Comparison of ENCODE assay signal across 18 mouse cellular contexts in the genomic region with DNA sequence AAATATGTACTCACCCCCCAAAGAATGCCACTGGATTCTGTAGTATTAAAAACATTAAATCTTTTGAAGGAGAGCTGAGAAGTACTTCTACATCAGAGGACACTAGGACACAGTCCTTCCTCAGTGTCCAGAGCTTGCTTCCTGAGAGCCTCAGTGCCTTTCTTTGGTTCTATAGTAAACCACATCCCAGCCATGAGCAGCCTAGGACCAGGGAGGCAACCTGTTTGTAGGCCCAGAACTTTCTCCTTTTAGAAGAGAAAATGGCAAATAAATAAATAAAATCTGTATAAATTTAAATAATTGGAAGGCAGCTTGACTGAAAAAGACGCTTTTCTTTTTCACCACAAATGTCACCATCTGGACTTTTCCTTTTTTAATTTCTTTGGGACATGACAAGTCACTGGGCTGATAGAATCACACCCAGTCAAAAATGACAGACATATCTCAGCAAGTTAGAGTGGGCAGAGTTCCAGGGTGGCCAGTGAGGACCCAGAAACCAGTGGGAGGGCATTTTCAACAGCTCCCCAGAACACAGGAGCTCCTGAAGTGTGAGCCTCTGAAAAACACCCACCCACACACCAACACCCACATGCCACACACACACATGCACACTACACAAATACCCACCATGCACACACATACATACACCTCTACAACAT.
DNase-seq lines count a peak whose midpoint lies in the region; ATAC-seq and TF ChIP-seq lines count a peak whose summit lies in the region.
"Had no signal": no experiment of that assay in that cellular context is flagged by ENCODE, and none has a peak within 500 bp of the region (broad histone marks: within the 10 kb centered on the region; RNA-seq: fewer than 3 reads in every experiment).

No protein-coding gene starts in this region.

- 56% methylated on average over 1 of the region's 1 CpGs for WGBS in forebrain, embryonic 16.5 days

- no peak overlapping the region for H3K27ac ChIP-seq in forebrain, embryonic 16.5 days (ENCODE audit: low read length)
- H3K27ac ChIP-seq: hindbrain, embryonic 15.5 days; macrophage; midbrain, embryonic 12.5 days had no signal

- TF ChIP-seq POLR2A in brain, embryonic 14.5 days (IDR thresholded peaks at IDR 0.05; ENCODE audit: borderline replicate concordance, extremely low read depth, insufficient read depth, insufficient read length, poor library complexity, severe bottlenecking) = no peak

- no peak for TF ChIP-seq CTCF in brain, embryonic 14.5 days (IDR thresholded peaks at IDR 0.05; ENCODE audit: borderline replicate concordance, extremely low read depth, insufficient read depth, insufficient read length)

- H3K9me3 ChIP-seq in forebrain, embryonic 16.5 days (ENCODE audit: control insufficient read depth, low read length) = no peaks in the 10 kb centered on the region
- H3K9me3 ChIP-seq: hindbrain, embryonic 15.5 days; midbrain, embryonic 12.5 days had no signal

- intact Hi-C loops in left cerebral cortex, postnatal 36 days (cut with DNase I) = loop anchor here (5.0 kb wide), 1 partner anchor 74 kb away; no protein-coding TSS in a partner anchor

- H3K9ac ChIP-seq in forebrain, embryonic 16.5 days (replicated peaks; ENCODE audit: low read depth, low read length) = no peak overlapping the region
- H3K9ac ChIP-seq: hindbrain, embryonic 15.5 days; midbrain, embryonic 12.5 days had no signal

- no peak overlapping the region for H3K4me3 ChIP-seq in forebrain, embryonic 16.5 days (replicated peaks; ENCODE audit: low read length)
- H3K4me3 ChIP-seq: hindbrain, embryonic 15.5 days; midbrain, embryonic 12.5 days; myocyte had no signal

- no peak overlapping the region for H3K4me2 ChIP-seq in forebrain, embryonic 16.5 days (ENCODE audit: low read length)
- H3K4me2 ChIP-seq: hindbrain, embryonic 15.5 days; midbrain, embryonic 12.5 days had no signal

- no peaks in the 10 kb centered on the region for H3K27me3 ChIP-seq in forebrain, embryonic 16.5 days (replicated peaks; ENCODE audit: control insufficient read depth, insufficient read depth, low read length)
- H3K27me3 ChIP-seq: hindbrain, embryonic 15.5 days; midbrain, embryonic 12.5 days had no signal

- peak; percentile 81 for ATAC-seq in forebrain, embryonic 16.5 days
- ATAC-seq in activated CD4-positive, CD25-positive, alpha-beta regulatory T cell, adult 4 months = no peak
- ATAC-seq: CD4-positive, CD25-positive, alpha-beta regulatory T cell, adult 4 months had no signal

- H3K4me1 ChIP-seq in forebrain, embryonic 16.5 days (replicated peaks; ENCODE audit: control insufficient read depth, insufficient read depth, low read length) = 0 out of 2 replicates have a peak, but pooled peaks cover 3% of the 10 kb centered on the region
- H3K4me1 ChIP-seq: hindbrain, embryonic 15.5 days; midbrain, embryonic 12.5 days had no signal

- DNase-seq in brain, embryonic 14.5 days (ENCODE audit: low read depth) = peak; percentile 60
- peak; percentile 18 for DNase-seq in layer of hippocampus, adult 9-11 months
- peak; percentile 27 for DNase-seq in left cerebral cortex, postnatal 36 days (ENCODE audit: low spot score in 2 of 2)
- no peak for DNase-seq in spleen, adult 18-20 months
- no peak for DNase-seq in thymus, postnatal 14 days
- DNase-seq: adrenal gland, postnatal 14 days; embryo, embryonic 11 days; heart, adult 18-20 months; heart, postnatal 10 days; kidney, adult 2 months; kidney, postnatal 4 days had no signal

- H3K36me3 ChIP-seq in forebrain, embryonic 16.5 days (ENCODE audit: control insufficient read depth, insufficient read depth) = no peaks in the 10 kb centered on the region
- H3K36me3 ChIP-seq: hindbrain, embryonic 15.5 days; midbrain, embryonic 12.5 days had no signal

Comparison
In these comparisons a context has a peak if more than half of its experiments do, and no peak if none do; other contexts are left out.
1. DNase-seq: peak in brain, embryonic 14.5 days (single experiment), layer of hippocampus, adult 9-11 months (single experiment) and left cerebral cortex, postnatal 36 days (2 of 2); none in spleen, adult 18-20 months (0 of 2) and thymus, postnatal 14 days (single experiment).